Mouse (Mus musculus) liver, postnatal 0 days (tissue): Measurements from ENCODE around the gene Car2. TPM values are rescaled to one million over a fixed set of nuclear protein-coding genes. Genes with fewer than 3 reads are reported as not detected.

ENCODE experiments used
- ATAC-seq: fragments of 200-750 bp; cut with Nextera tagmentation; 2 replicates; pipeline ENCODE4 v1.8.0; 2017; ENCODE audit warnings: mild to moderate bottlenecking, moderate library complexity
- DNase-seq: peaks from one replicate; pipeline ENCODE4 v3.0.0-alpha.2; 2016
- H3K27ac ChIP-seq: fragments of 300-500 bp; sonication (generic); 2 replicates; pipeline ENCODE4 v1.5.1; 2014; ENCODE audit warnings: antibody characterized with exemption, moderate library complexity, mild to moderate bottlenecking, low read depth
- H3K27me3 ChIP-seq: fragments of 300-500 bp; sonication (generic); 2 replicates; pipeline ENCODE4 v1.6.1; 2014; ENCODE audit warnings: low read length, control low read depth, mixed read lengths; ENCODE audit not compliant: insufficient read depth
- H3K36me3 ChIP-seq: fragments of 300-500 bp; sonication (generic); replicated peaks from 2 replicates; pipeline ENCODE4 v1.6.1; 2014; ENCODE audit warnings: mild to moderate bottlenecking, control low read depth, low read length, moderate library complexity, mixed read lengths; ENCODE audit not compliant: insufficient read depth
- H3K4me1 ChIP-seq: fragments of 300-500 bp; sonication (generic); 2 replicates; pipeline ENCODE4 v1.6.1; 2014; ENCODE audit warnings: antibody characterized with exemption, mild to moderate bottlenecking, control low read depth; ENCODE audit not compliant: insufficient read depth
- H3K4me2 ChIP-seq: fragments of 300-500 bp; sonication (generic); 2 replicates; pipeline ENCODE4 v1.6.1; 2014; ENCODE audit warnings: low read depth, mild to moderate bottlenecking, low read length, moderate library complexity, mixed read lengths
- H3K4me3 ChIP-seq: fragments of 300-500 bp; sonication (generic); 2 replicates; pipeline ENCODE4 v1.5.1; 2014; ENCODE audit warnings: low read depth, low read length
- H3K9ac ChIP-seq: fragments of 300-500 bp; sonication (generic); replicated peaks from 2 replicates; pipeline ENCODE4 v1.6.1; 2014; ENCODE audit warnings: mild to moderate bottlenecking, moderate library complexity
- H3K9me3 ChIP-seq: fragments of 300-500 bp; sonication (generic); 2 replicates; pipeline ENCODE4 v1.6.1; 2016; ENCODE audit warnings: mild to moderate bottlenecking, control low read depth, low read length, mixed read lengths
- CTCF ChIP-seq: sonication (generic); IDR thresholded peaks from 2 replicates; pipeline ENCODE4 v1.5.1; 2016; ENCODE audit warnings: antibody characterized with exemption, low read depth
- EP300 ChIP-seq: IDR thresholded peaks from 2 replicates; pipeline ENCODE4 v1.6.1; 2016; ENCODE audit warnings: antibody characterized with exemption, low read depth, mild to moderate bottlenecking
- WGBS: fragments of 180-500 bp; shearing (Covaris S2); extraction: QIAGEN DNeasy Blood & Tissue Kit; methylation state at CpG from one replicate; pipeline ENCODE4 v1.1.7; 2014; ENCODE audit not compliant: insufficient replicate concordance; 5-methylcytosine and 5-hydroxymethylcytosine counted together
- polyA plus RNA-seq: library from polyadenylated mRNA; unstranded; fragments of >200 nt; fragmentation: Nextera tagmentation; extraction: Ambion mirVana; gene quantifications from 2 replicates; pipeline ENCODE4 v1.2.1, GENCODE M21; 2015

Gene Car2
- polyA plus RNA-seq, 1 experiment from 2014 or later: 980 TPM

- H3K4me2 ChIP-seq: no peak overlapping the region
Measured at GRCm38 (mm10) chr3:14854446-14854845, 31.6 kb upstream of the Car2 start.

GRCm38 (mm10) chr3:14857874-14858273, 28.2 kb upstream of the Car2 start:
- TF ChIP-seq EP300 (no peak), CTCF (no peak)
- H3K4me2 ChIP-seq: no peak overlapping the region
- no peak overlapping the region for H3K4me3 ChIP-seq
- 71% methylated on average over 3 of the region's 3 CpGs for WGBS
- H3K36me3 ChIP-seq: no peaks in the 10 kb centered on the region
- DNase-seq: no peak
- no peak overlapping the region for H3K9ac ChIP-seq
- H3K27ac ChIP-seq: no peak overlapping the region
- H3K9me3 ChIP-seq: no peaks in the 10 kb centered on the region
- H3K27me3 ChIP-seq: no peaks in the 10 kb centered on the region
- no peak for ATAC-seq
- H3K4me1 ChIP-seq: 0 out of 2 replicates have a peak, but pooled peaks cover 3% of the 10 kb centered on the region

More at GRCm38 (mm10) chr3:14854446-14854845, 31.6 kb upstream of the Car2 start:
- WGBS: 47% methylated on average over 1 of the region's 1 CpGs
- Histone ChIP-seq H3K27me3 (no peaks in the 10 kb centered on the region), H3K9me3 (no peaks in the 10 kb centered on the region), H3K4me1 (no peaks in the 10 kb centered on the region), H3K36me3 (no peaks in the 10 kb centered on the region), H3K27ac (no peak overlapping the region), H3K9ac (no peak overlapping the region), H3K4me3 (no peak overlapping the region)
- no peak for DNase-seq
- no peak for ATAC-seq
- TF ChIP-seq CTCF: no peak
- TF ChIP-seq EP300: no peak

- H3K27ac ChIP-seq: no peak overlapping the region
- 0 out of 2 replicates have a peak, but pooled peaks cover 6% of the 10 kb centered on the region for H3K4me1 ChIP-seq
- no peak overlapping the region for H3K4me3 ChIP-seq
- WGBS: 75% methylated on average over 3 of the region's 3 CpGs
- no peaks in the 10 kb centered on the region for H3K36me3 ChIP-seq
- ATAC-seq (no peak), DNase-seq (no peak)
- H3K4me2 ChIP-seq: no peak overlapping the region
- no peak overlapping the region for H3K9ac ChIP-seq
- H3K27me3 ChIP-seq: no peaks in the 10 kb centered on the region
- TF ChIP-seq CTCF (no peak), EP300 (no peak)
- H3K9me3 ChIP-seq: no peaks in the 10 kb centered on the region
Measured at GRCm38 (mm10) chr3:14860291-14860690, 25.8 kb upstream of the Car2 start.

GRCm38 (mm10) chr3:14861165-14861564, 24.9 kb upstream of the Car2 start:
- ATAC-seq (no peak), DNase-seq (no peak)
- H3K4me3 ChIP-seq: no peak overlapping the region
- TF ChIP-seq EP300: no peak
- TF ChIP-seq CTCF: no peak
- H3K27ac ChIP-seq: no peak overlapping the region
- WGBS: 60% methylated on average over 1 of the region's 1 CpGs
- H3K36me3 ChIP-seq: no peaks in the 10 kb centered on the region
- no peaks in the 10 kb centered on the region for H3K9me3 ChIP-seq
- H3K4me1 ChIP-seq: 0 out of 2 replicates have a peak, but pooled peaks cover 6% of the 10 kb centered on the region
- H3K9ac ChIP-seq: no peak overlapping the region
- no peaks in the 10 kb centered on the region for H3K27me3 ChIP-seq
- H3K4me2 ChIP-seq: no peak overlapping the region

GRCm38 (mm10) chr3:14861787-14862186, 24.3 kb upstream of the Car2 start:
- no peak overlapping the region for H3K9ac ChIP-seq
- no peak overlapping the region for H3K4me3 ChIP-seq
- 0 out of 2 replicates have a peak, but pooled peaks cover 6% of the 10 kb centered on the region for H3K4me1 ChIP-seq
- no peak overlapping the region for H3K27ac ChIP-seq
- no peaks in the 10 kb centered on the region for H3K36me3 ChIP-seq
- no peak overlapping the region for H3K4me2 ChIP-seq
- no peak for ATAC-seq
- WGBS: 55% methylated on average over 4 of the region's 4 CpGs
- no peak for TF ChIP-seq CTCF
- TF ChIP-seq EP300: no peak
- DNase-seq: no peak
- no peaks in the 10 kb centered on the region for H3K9me3 ChIP-seq
- H3K27me3 ChIP-seq: no peaks in the 10 kb centered on the region

GRCm38 (mm10) chr3:14862654-14863021, 23.4 kb upstream of the Car2 start:
- Histone ChIP-seq H3K9me3 (no peaks in the 10 kb centered on the region), H3K4me3 (peak overlapping the region; percentile 45), H3K9ac (peak overlapping the region; percentile 42), H3K4me1 (0 out of 2 replicates have a peak, but pooled peaks cover 6% of the 10 kb centered on the region), H3K27me3 (no peaks in the 10 kb centered on the region), H3K4me2 (peak overlapping the region; percentile 81), H3K27ac (no peak overlapping the region), H3K36me3 (no peaks in the 10 kb centered on the region)
- ATAC-seq: 0 out of 2 replicates have a peak, but pooled peaks have one; percentile 32
- no peak for DNase-seq
- TF ChIP-seq CTCF: no peak
- no peak for TF ChIP-seq EP300
- 2% methylated on average over 9 of the region's 9 CpGs for WGBS
